Mouse (Mus musculus): ENCODE data around the gene Camta2.

The Camta2 gene

DNA sequence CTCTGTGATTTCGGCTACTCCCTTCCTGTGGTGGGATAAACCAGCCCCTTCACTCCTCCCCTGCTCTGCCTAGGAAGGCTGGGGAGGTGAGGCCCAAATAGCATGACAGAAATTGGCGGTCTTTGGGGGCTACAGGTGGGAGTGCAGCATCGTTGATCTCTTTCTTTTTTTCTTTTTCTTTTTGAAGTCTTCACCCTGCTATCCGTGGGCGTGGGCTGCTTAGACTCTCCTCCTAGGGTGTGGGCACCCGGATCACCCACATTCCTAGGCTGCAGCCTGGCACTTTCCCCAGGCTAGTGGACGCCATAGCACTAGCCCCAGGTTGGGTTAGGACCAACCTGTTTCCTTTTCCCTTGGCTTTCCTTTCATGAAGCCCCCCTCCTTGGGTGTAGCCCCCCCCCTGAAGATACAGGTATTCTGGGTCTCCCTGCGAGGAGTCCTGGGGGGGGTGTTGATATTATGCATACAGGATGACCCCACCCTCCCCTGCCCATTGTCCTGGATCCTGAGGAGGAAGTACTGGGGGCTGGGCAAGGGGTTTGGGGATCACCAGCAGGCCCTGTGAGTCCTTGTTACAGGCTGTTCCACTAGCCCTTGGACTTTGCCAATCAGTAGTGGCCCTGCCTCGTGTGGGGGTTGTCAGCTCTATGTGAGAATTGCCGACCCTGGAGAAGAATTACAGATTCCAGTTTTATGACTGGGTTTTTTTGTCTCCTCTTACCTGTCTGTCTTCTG, 13.5 kb upstream of the Camta2 start:
- no peak for TF ChIP-seq GATA4 (IDR thresholded peaks at IDR 0.05; ENCODE audit: insufficient replicate concordance, low read length)

- TF ChIP-seq GATA4 (IDR thresholded peaks at IDR 0.05; ENCODE audit: insufficient replicate concordance, low read length) = no peak; the same call in 1 of the 2 replicates
These were observed 12.7 kb upstream of the Camta2 start for GRCm38 (mm10) chr11:70700613-70701012.

DNA sequence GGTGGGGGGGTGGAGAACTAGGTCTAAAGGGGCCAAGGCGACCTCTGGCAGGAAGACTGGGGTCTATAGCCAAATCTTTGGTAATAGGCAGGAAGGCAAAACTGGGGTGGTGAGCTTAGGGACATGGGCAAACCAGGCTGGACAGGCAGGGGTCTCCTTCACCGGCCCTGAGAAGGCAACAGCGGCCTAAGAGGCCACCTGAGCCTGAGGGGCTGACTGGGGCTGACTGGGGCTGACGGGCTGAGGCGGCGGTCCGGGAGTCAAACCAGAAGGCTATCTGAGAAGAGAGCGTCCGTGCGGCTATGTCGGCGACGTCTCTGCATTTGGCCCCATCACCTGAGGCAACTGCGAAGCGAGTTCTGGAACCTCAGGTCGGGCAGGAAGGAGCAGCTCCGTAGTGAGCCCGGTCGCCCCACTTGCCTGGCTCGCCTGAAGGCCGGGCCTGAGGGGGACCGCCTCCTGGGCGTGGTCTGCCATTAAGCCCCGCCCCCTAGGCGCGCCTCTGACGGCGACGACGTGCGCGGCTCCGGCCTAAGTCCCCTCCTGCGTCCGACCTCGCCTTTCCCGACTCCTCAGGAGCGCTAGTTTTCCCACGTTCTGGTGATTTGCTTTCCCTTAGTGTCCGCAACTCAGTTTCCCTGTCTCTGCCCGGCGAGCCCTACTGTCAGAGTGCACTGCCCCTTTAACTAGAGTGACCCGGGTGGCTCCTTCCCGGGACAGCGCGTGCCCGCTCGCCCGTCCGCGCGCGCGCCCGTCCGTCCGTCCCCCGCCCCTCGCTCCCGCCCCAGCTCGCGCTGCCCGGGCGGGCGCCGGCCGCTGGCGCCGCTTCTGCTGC, 12.0 kb upstream of the Camta2 start, which contains the start of the genes Inca1 and Kif1c:
Gene Inca1, minus strand, starts transcription at position 434 of the 835 bp plus-strand sequence.
Gene Kif1c, plus strand, starts transcription at position 827 of the 835 bp plus-strand sequence.
- TF ChIP-seq GATA4 (IDR thresholded peaks at IDR 0.05; ENCODE audit: insufficient replicate concordance, low read length) = no peak

DNA sequence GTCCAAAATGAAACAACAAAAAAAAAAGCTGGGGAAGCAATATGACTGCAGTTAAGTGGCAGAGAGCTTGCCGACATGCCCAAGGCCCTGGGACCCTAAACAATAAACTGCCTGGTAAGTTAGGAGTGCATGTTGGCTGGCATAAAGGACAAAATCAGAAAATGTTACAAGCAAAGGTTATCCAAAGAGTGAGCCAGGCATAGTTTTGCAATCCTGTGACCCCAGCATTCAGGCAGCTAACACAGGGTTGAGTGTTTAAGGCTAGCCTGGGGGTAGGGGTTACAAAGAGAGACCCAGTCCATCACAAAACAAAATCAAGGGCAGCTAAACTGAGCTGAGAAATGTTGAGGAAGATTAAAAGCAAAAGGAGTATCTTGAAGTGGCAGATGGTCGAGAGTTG, 11.1 kb upstream of the Camta2 start:
- TF ChIP-seq GATA4 (IDR thresholded peaks at IDR 0.05; ENCODE audit: insufficient replicate concordance, low read length) = no peak

DNA sequence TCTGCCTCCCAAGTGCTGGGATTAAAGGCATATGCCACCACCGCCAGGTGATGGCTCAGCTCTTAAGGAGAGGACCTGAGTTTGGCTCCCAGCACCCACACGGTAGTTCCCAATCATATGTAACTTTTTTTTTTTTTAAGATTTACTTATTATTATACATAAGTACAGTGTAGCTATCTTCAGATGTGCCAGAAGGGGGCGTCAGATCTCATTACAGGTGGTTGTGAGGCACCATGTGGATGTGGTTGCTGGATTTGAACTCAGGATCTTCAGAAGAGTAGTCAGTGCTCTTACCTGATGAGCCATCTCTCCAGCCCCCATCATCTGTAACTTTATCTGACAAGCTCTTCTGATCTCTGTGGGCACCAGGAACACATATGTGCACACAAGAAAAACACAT, 9.5 kb upstream of the Camta2 start:
- TF ChIP-seq GATA4 (IDR thresholded peaks at IDR 0.05; ENCODE audit: insufficient replicate concordance, low read length) = no peak

- TF ChIP-seq GATA4 (IDR thresholded peaks at IDR 0.05; ENCODE audit: insufficient replicate concordance, low read length) = no peak
These were observed 5.6 kb upstream of the Camta2 start for GRCm38 (mm10) chr11:70693504-70693903.

GRCm38 (mm10) chr11:70689578-70689977, 1.7 kb upstream of the Camta2 start:
- TF ChIP-seq GATA4 (IDR thresholded peaks at IDR 0.05; ENCODE audit: insufficient replicate concordance, low read length) = no peak

- TF ChIP-seq GATA4 (IDR thresholded peaks at IDR 0.05; ENCODE audit: insufficient replicate concordance, low read length) = no peak
These were observed 467 bp upstream of the Camta2 start for GRCm38 (mm10) chr11:70688372-70688771.

GRCm38 (mm10) chr11:70686901-70687566, 871 bp downstream of the Camta2 start:
- TF ChIP-seq GATA4 (IDR thresholded peaks at IDR 0.05; ENCODE audit: insufficient replicate concordance, low read length) = no peak

DNA sequence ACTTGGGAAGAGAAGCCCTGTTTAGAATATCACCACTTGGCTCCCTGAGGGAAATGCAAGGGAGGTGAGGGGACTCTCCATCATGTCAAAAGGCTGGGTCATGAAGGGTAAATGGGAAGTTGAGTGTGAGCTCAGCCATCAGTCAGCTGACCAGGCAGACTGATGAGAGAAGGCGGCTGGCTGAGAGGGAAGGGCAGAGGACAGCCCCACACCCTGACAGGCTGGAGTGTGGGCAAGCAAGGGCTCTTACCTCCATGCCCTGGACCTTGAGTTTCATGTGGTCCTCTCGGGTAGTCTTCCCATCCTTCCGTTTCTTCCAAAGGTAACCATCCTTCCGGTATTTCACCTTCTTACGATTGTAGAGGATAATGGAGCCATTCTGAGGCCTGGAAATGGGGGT, 4.3 kb downstream of the Camta2 start:
- TF ChIP-seq GATA4 (IDR thresholded peaks at IDR 0.05; ENCODE audit: insufficient replicate concordance, low read length) = no peak

GRCm38 (mm10) chr11:70681897-70682581, 5.9 kb downstream of the Camta2 start:
- TF ChIP-seq GATA4 (IDR thresholded peaks at IDR 0.05; ENCODE audit: insufficient replicate concordance, low read length) = no peak

DNA sequence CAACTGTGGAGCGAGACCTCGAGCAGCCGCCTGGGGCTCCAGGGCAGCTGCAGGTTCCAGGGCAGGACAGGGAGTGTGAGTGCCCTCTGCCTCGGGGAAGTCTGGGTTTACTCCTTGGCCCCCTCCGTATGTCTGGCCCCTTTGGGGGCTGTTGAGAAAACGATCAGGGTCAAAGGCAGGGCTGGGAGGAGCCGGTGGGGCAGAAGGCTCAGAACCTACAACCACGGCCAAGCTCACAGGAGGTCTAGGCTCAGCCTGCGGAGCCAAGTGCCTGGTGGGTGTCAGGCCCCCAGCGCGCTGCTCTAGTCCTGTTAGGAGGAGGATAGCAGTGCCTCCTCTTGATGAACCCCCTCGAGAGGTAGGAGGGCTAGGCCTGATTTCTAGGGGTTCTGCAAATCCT, 6.7 kb downstream of the Camta2 start:
- no peak for TF ChIP-seq GATA4 (IDR thresholded peaks at IDR 0.05; ENCODE audit: insufficient replicate concordance, low read length)

- TF ChIP-seq GATA4 (IDR thresholded peaks at IDR 0.05; ENCODE audit: insufficient replicate concordance, low read length) = no peak
These were observed 8.0 kb downstream of the Camta2 start for GRCm38 (mm10) chr11:70679894-70680293.

DNA sequence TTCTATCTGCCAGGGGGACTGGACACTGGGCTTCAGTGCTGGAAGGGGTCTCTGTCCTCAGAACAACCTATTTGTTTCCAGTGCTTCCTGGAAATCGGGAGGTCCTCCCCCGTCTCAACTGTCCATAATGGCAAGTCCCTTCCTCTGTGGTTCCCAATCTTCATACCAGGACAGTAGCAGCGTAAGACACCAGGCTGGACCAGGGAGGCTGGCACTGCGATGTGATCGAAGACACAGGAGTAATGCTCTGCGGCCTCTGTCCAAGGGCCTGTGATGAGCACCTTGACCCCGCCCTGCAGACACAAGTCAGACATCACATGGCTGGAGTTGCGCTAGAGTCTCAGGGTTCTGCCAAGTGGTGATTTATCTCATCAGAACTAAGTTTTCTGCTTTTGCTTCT, 8.5 kb downstream of the Camta2 start:
- no peak for TF ChIP-seq GATA4 (IDR thresholded peaks at IDR 0.05; ENCODE audit: insufficient replicate concordance, low read length)

DNA sequence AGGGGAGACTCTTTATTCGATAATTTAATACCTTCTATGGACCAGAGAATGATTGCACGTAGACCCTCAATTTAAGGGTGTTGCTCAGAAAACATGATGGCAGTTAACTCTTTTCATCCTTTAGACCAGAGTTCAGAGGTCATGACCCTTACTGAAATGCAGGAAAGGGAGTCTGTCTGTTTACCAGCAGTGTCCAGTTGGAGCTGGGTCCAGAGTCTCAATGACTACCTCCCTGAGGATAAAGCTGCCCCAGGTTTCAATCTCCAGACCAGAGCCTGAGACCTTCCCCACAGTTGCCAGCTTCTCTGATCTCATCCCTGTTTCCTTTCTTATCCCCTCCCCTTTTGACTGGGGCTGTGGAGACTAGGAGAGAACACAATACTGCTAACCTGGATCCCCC, 9.3 kb downstream of the Camta2 start:
- no peak for TF ChIP-seq GATA4 (IDR thresholded peaks at IDR 0.05; ENCODE audit: insufficient replicate concordance, low read length)

Data from liver, adult (tissue).